Mouse (Mus musculus) MEL (cell line): ENCODE results near the gene Rgs12. TPM values are rescaled to one million over a fixed set of nuclear protein-coding genes. Genes with fewer than 3 reads are reported as not detected.
A peak's percentile ranks its signal among the peaks of the same experiment; 100 is the strongest.

Experiments
- DNase-seq: peaks from one replicate; pipeline ENCODE4 v3.0.0; 2011; ENCODE audit warnings: low read depth, low spot score
- H3K27ac ChIP-seq: 2 replicates; pipeline ENCODE4 v1.5.1; 2012; ENCODE audit warnings: low read depth, mild to moderate bottlenecking, control low read depth, low read length, moderate library complexity; ENCODE audit not compliant: control insufficient read depth
- H3K27me3 ChIP-seq, 2 experiments: fragments of 150-350 bp in 1 of 2; sonication (generic) in 1 of 2; 2 replicates each; pipeline ENCODE4 v1.6.1; 2012; ENCODE audit warnings: low read length in 2 of 2, mild to moderate bottlenecking in 2 of 2, improper control_type of control experiment in 1 of 2, moderate library complexity in 1 of 2; ENCODE audit not compliant: insufficient read depth in 2 of 2, control insufficient read depth in 1 of 2
- H3K36me3 ChIP-seq, 2 experiments: 2 replicates each; pipeline ENCODE4 v1.6.1; 2012 to 2014; ENCODE audit warnings: low read length in 2 of 2, improper control_type of control experiment in 1 of 2, inconsistent platforms in 1 of 2, mild to moderate bottlenecking in 1 of 2; ENCODE audit not compliant: insufficient read depth in 2 of 2, control insufficient read depth in 1 of 2
- H3K4me1 ChIP-seq, 2 experiments: fragments of 150-350 bp in 1 of 2; sonication (generic) in 1 of 2; 2 replicates each; pipeline ENCODE4 v1.6.1; 2012; ENCODE audit warnings: low read length in 2 of 2, improper control_type of control experiment in 1 of 2, mild to moderate bottlenecking in 1 of 2; ENCODE audit not compliant: insufficient read depth in 2 of 2, control insufficient read depth in 1 of 2
- H3K4me3 ChIP-seq, 2 experiments: fragments of 150-350 bp in 1 of 2; sonication (generic) in 1 of 2; 2 replicates each; pipeline ENCODE4 v1.5.1; 2012; ENCODE audit warnings: low read depth in 2 of 2, low read length in 2 of 2, mild to moderate bottlenecking in 2 of 2, moderate library complexity in 2 of 2, control low read depth in 1 of 2, improper control_type of control experiment in 1 of 2; ENCODE audit not compliant: control insufficient read depth in 1 of 2, insufficient read depth in 1 of 2
- H3K79me2 ChIP-seq: 2 replicates; pipeline ENCODE4 v1.6.1; 2012; ENCODE audit warnings: mild to moderate bottlenecking, low read length, moderate library complexity; ENCODE audit not compliant: control insufficient read depth, poor library complexity, insufficient read depth
- H3K9ac ChIP-seq: 2 replicates; pipeline ENCODE4 v1.6.1; 2012; ENCODE audit warnings: low read depth, mild to moderate bottlenecking, control low read depth, low read length, moderate library complexity; ENCODE audit not compliant: control insufficient read depth, poor library complexity, severe bottlenecking
- H3K9me3 ChIP-seq: fragments of 150-350 bp; sonication (generic); replicated peaks from 2 replicates; pipeline ENCODE4 v1.6.1; 2012; ENCODE audit warnings: mild to moderate bottlenecking, low read length, improper control_type of control experiment, moderate library complexity; ENCODE audit not compliant: insufficient read depth
- BHLHE40 ChIP-seq: IDR thresholded peaks from 2 replicates; pipeline ENCODE4 v1.6.1; 2012; ENCODE audit warnings: low read depth, mild to moderate bottlenecking, inconsistent platforms, low read length, improper control_type of control experiment, borderline replicate concordance
- CHD1 ChIP-seq: IDR thresholded peaks from 2 replicates; pipeline ENCODE4 v1.6.1; 2012; ENCODE audit warnings: low read depth, mild to moderate bottlenecking, inconsistent platforms, low read length, improper control_type of control experiment
- E2F4 ChIP-seq: IDR thresholded peaks from 2 replicates; pipeline ENCODE4 v1.6.1; 2011; ENCODE audit warnings: low read depth, low read length, improper control_type of control experiment, borderline replicate concordance
- EP300 ChIP-seq, 2 experiments: IDR thresholded peaks; 2 replicates each; pipeline ENCODE4 v1.6.1; 2011; ENCODE audit warnings: improper control_type of control experiment in 2 of 2, low read length in 2 of 2, low read depth in 1 of 2, mild to moderate bottlenecking in 1 of 2
- ETS1 ChIP-seq: IDR thresholded peaks from 2 replicates; pipeline ENCODE4 v1.6.1; 2012; ENCODE audit warnings: low read depth, mild to moderate bottlenecking, inconsistent platforms, low read length, improper control_type of control experiment, moderate library complexity
- GABPA ChIP-seq: IDR thresholded peaks from 2 replicates; pipeline ENCODE4 v1.6.1; 2012; ENCODE audit warnings: low read depth, mild to moderate bottlenecking, inconsistent platforms, low read length, improper control_type of control experiment, moderate library complexity
- JUND ChIP-seq: IDR thresholded peaks from 2 replicates; pipeline ENCODE4 v1.6.1; 2011; ENCODE audit warnings: low read depth, mild to moderate bottlenecking, improper control_type of control experiment, low read length
- KAT2A ChIP-seq: conservative IDR thresholded peaks from 2 replicates; pipeline ENCODE4 v1.6.1; 2012; ENCODE audit warnings: low read depth, low read length, improper control_type of control experiment, inconsistent platforms
- MAX ChIP-seq: IDR thresholded peaks from 2 replicates; pipeline ENCODE4 v1.6.1; 2011; ENCODE audit warnings: low read length, improper control_type of control experiment
- MAZ ChIP-seq: IDR thresholded peaks from 2 replicates; pipeline ENCODE4 v1.6.1; 2012; ENCODE audit warnings: low read depth, mild to moderate bottlenecking, inconsistent platforms, low read length, improper control_type of control experiment
- MEF2A ChIP-seq: IDR thresholded peaks from 2 replicates; pipeline ENCODE4 v1.6.1; 2014; ENCODE audit warnings: low read depth, mild to moderate bottlenecking, inconsistent platforms, low read length, improper control_type of control experiment; ENCODE audit not compliant: poor library complexity, insufficient replicate concordance, severe bottlenecking; ENCODE audit errors: extremely low read depth
- MXI1 ChIP-seq: IDR thresholded peaks from 2 replicates; pipeline ENCODE4 v1.6.1; 2011; ENCODE audit warnings: mild to moderate bottlenecking, low read depth, low read length, improper control_type of control experiment
- MYB ChIP-seq: IDR thresholded peaks from 2 replicates; pipeline ENCODE4 v1.6.1; 2011; ENCODE audit warnings: mild to moderate bottlenecking, low read depth, low read length, improper control_type of control experiment
- MYC ChIP-seq: IDR thresholded peaks from 2 replicates; pipeline ENCODE4 v1.6.1; 2011; ENCODE audit warnings: low read depth, mild to moderate bottlenecking, low read length, improper control_type of control experiment, moderate library complexity
- NELFE ChIP-seq: IDR thresholded peaks from 2 replicates; pipeline ENCODE4 v1.6.1; 2011; ENCODE audit warnings: low read depth, low read length, improper control_type of control experiment
- POLR2A ChIP-seq, 2 experiments: IDR thresholded peaks; 2 replicates each; pipeline ENCODE4 v1.6.1; 2011 to 2012; ENCODE audit warnings: low read length in 2 of 2, mild to moderate bottlenecking in 2 of 2, control low read depth in 1 of 2, improper control_type of control experiment in 1 of 2, low read depth in 1 of 2, moderate library complexity in 1 of 2; ENCODE audit not compliant: control insufficient read depth in 1 of 2, insufficient read depth in 1 of 2, poor library complexity in 1 of 2
- POLR2AphosphoS2 ChIP-seq: IDR thresholded peaks from 2 replicates; pipeline ENCODE4 v1.6.1; 2011; ENCODE audit warnings: low read length, improper control_type of control experiment
- POLR2AphosphoS5 ChIP-seq: IDR thresholded peaks from 2 replicates; pipeline ENCODE4 v1.6.1; 2012; ENCODE audit warnings: low read depth, borderline replicate concordance, mild to moderate bottlenecking, inconsistent platforms, low read length, moderate library complexity, mixed read lengths
- RAD21 ChIP-seq: IDR thresholded peaks from 2 replicates; pipeline ENCODE4 v1.6.1; 2011; ENCODE audit warnings: mild to moderate bottlenecking, low read depth, low read length, improper control_type of control experiment
- RCOR1 ChIP-seq: IDR thresholded peaks from 2 replicates; pipeline ENCODE4 v1.6.1; 2012; ENCODE audit warnings: low read depth, mild to moderate bottlenecking, inconsistent platforms, low read length, improper control_type of control experiment
- SIN3A ChIP-seq: IDR thresholded peaks from 2 replicates; pipeline ENCODE4 v1.6.1; 2012; ENCODE audit warnings: low read length, improper control_type of control experiment, inconsistent platforms
- SMC3 ChIP-seq: IDR thresholded peaks from 2 replicates; pipeline ENCODE4 v1.6.1; 2011; ENCODE audit warnings: low read depth, low read length, improper control_type of control experiment
- TAL1 ChIP-seq: IDR thresholded peaks from 2 replicates; pipeline ENCODE4 v1.6.1; 2012; ENCODE audit warnings: mild to moderate bottlenecking, inconsistent platforms, low read length, moderate library complexity, mixed read lengths
- TBP ChIP-seq: IDR thresholded peaks from 2 replicates; pipeline ENCODE4 v1.8.0; 2011; ENCODE audit warnings: low read depth, low read length, improper control_type of control experiment
- TCF12 ChIP-seq: IDR thresholded peaks from 2 replicates; pipeline ENCODE4 v1.6.1; 2014; ENCODE audit warnings: low read depth, mild to moderate bottlenecking, inconsistent platforms, low read length, improper control_type of control experiment, moderate library complexity
- UBTF ChIP-seq: IDR thresholded peaks from 2 replicates; pipeline ENCODE4 v1.6.1; 2012; ENCODE audit warnings: low read depth, mild to moderate bottlenecking, inconsistent platforms, low read length, improper control_type of control experiment, moderate library complexity, borderline replicate concordance; ENCODE audit not compliant: insufficient read depth
- ZC3H11A ChIP-seq: IDR thresholded peaks from 2 replicates; pipeline ENCODE4 v1.6.1; 2012; ENCODE audit warnings: low read depth, mild to moderate bottlenecking, inconsistent platforms, low read length, improper control_type of control experiment
- ZMIZ1 ChIP-seq: IDR thresholded peaks from 2 replicates; pipeline ENCODE4 v1.6.1; 2012; ENCODE audit warnings: low read depth, mild to moderate bottlenecking, inconsistent platforms, low read length, improper control_type of control experiment, moderate library complexity
- polyA plus RNA-seq, 2 experiments: library from polyadenylated mRNA; stranded (reverse) in 1 of 2; unstranded in 1 of 2; fragments of >175 nt in 1 of 2; fragments of >200 nt in 1 of 2; gene quantifications; 2 replicates each; pipeline versions ENCODE4 v1.2.1 to v1.2.4; 2012; ENCODE audit warnings: low replicate concordance in 2 of 2, low read depth in 1 of 2; ENCODE audit not compliant: insufficient read length in 2 of 2, insufficient read depth in 1 of 2, missing spikeins in 1 of 2
- total RNA-seq: library from RNA; depleted of rRNA; stranded (reverse); fragments of 300-350 nt; gene quantifications from 2 replicates; pipeline ENCODE4 v1.2.3, GENCODE M21; 2012

Gene Rgs12
- total and polyA plus RNA-seq, 3 experiments: 11.9 to 15.4 TPM; not detected in 1

DNA sequence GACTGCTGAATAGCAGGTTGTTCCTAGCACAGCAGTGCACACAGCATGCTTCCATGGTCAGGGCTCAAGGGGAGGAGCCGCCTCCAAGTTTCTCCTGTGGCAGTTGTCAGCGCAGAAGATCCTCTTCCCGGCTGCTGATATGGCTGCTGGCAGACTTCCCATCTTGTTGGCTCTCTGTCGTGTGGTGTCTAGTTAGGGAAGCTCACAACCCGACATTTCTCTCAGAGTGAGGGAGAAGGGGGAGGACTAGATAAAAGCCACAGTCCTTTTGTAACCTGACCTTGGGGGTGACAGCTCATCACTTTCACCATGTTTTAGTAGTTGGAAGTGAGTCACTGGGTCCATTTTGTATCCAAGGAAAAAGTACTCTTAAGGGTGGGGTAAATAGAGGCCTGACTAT, 6.4 kb downstream of the Rgs12 start (continued):
- TF ChIP-seq MAX (0 out of 2 replicates have a peak, but pooled peaks have one; percentile 8), MAZ (peak; percentile 87), MXI1 (peak; percentile 79), GABPA (no peak), SIN3A (peak; percentile 83), ZMIZ1 (no peak), KAT2A (no peak), E2F4 (no peak), POLR2AphosphoS2 (no peak), SMC3 (no peak; the same call in 1 of the 2 replicates), TAL1 (peak; percentile 18; the same call in 1 of the 2 replicates), CHD1 (no peak), MYB (peak; percentile 47; the same call in 1 of the 2 replicates), MEF2A (no peak; the same call in 1 of the 2 replicates), TBP (0 out of 2 replicates have a peak, but pooled peaks have one; percentile 38), BHLHE40 (no peak), JUND (no peak; the same call in 1 of the 2 replicates), POLR2A (IDR thresholded peaks at IDR 0.05; ENCODE audit: control insufficient read depth in 1 of 2, insufficient read depth in 1 of 2, low read depth in 1 of 2, low read length in 2 of 2, poor library complexity in 1 of 2) (no peak), RAD21 (no peak), RCOR1 (peak; percentile 72), EP300 (IDR thresholded peaks at IDR 0.05; ENCODE audit: low read depth in 1 of 2, low read length in 2 of 2) (peak; percentile 83 to 88), MYC (peak; percentile 47; the same call in 1 of the 2 replicates), ZC3H11A (no peak), TCF12 (peak; percentile 84), UBTF (no peak)
- TF ChIP-seq, all 39 proteins: peak for 17

DNA sequence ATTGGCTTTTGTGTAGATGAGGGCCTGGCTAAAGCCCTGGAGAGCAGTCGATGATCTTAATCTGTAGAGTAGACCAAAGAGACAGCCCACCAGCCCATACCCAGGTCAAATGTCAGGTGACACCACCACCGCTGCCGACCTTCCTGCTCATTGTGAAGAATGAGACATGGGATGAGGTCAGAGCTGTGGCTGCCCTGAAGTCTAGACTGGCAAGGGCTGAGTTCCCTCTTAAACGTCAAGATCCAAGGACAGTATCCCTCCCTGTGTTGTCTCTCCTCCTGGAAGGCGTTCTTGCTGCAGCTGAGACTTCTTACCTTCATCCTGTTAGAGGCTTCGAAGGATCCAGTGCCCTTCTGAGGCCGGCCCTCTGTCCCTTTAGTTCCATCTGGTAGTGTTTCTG, 6.9 kb downstream of the Rgs12 start:
- TF ChIP-seq EP300 (IDR thresholded peaks at IDR 0.05; ENCODE audit: low read depth in 1 of 2, low read length in 2 of 2) (no peak), KAT2A (no peak), E2F4 (no peak), ZMIZ1 (no peak), NELFE (no peak), POLR2AphosphoS5 (no peak), ETS1 (no peak)
- H3K27ac ChIP-seq: peak overlapping the region; percentile 30
- H3K36me3 ChIP-seq: peaks cover 0 to 14% of the 10 kb centered on the region in 2 experiments; a peak in 2 of 4 replicates
- H3K9me3 ChIP-seq: no peaks in the 10 kb centered on the region
- H3K4me3 ChIP-seq: no peak overlapping the region
- no peaks in the 10 kb centered on the region for H3K79me2 ChIP-seq
- H3K4me1 ChIP-seq: peaks cover 23 to 24% of the 10 kb centered on the region in 2 experiments
- H3K9ac ChIP-seq: no peak overlapping the region
- peak; percentile 27 for DNase-seq
- no peaks in the 10 kb centered on the region for H3K27me3 ChIP-seq
